Mouse (Mus musculus) kidney, postnatal 0 days (tissue): Measurements from ENCODE around the gene Osbpl8. TPM values are rescaled to one million over a fixed set of nuclear protein-coding genes. Genes with fewer than 3 reads are reported as not detected.

Experiments used
- ATAC-seq: fragments of 200-750 bp; cut with Nextera tagmentation; replicated peaks from 2 replicates; pipeline ENCODE4 v1.8.0; 2017; ENCODE audit warnings: low read depth, moderate number of reproducible peaks, moderate TSS enrichment, moderate library complexity; ENCODE audit not compliant: low FRiP score
- DNase-seq: peaks from one replicate; pipeline ENCODE4 v3.0.0-alpha.2; 2016; ENCODE audit warnings: low spot score
- H3K27ac ChIP-seq: fragments of 300-500 bp; sonication (generic); 2 replicates; pipeline ENCODE4 v1.5.1; 2014; ENCODE audit warnings: mild to moderate bottlenecking
- H3K27me3 ChIP-seq: fragments of 300-500 bp; sonication (generic); 2 replicates; pipeline ENCODE4 v1.6.1; 2014; ENCODE audit warnings: low read length, mixed read lengths; ENCODE audit not compliant: insufficient read depth
- H3K36me3 ChIP-seq: fragments of 300-500 bp; sonication (generic); 2 replicates; pipeline ENCODE4 v1.6.1; 2014; ENCODE audit warnings: low read length, mixed read lengths; ENCODE audit not compliant: insufficient read depth
- H3K4me1 ChIP-seq: fragments of 300-500 bp; sonication (generic); replicated peaks from 2 replicates; pipeline ENCODE4 v1.6.1; 2014; ENCODE audit warnings: antibody characterized with exemption, low read length, mixed read lengths; ENCODE audit not compliant: insufficient read depth
- H3K4me2 ChIP-seq: fragments of 300-500 bp; sonication (generic); 2 replicates; pipeline ENCODE4 v1.6.1; 2014; ENCODE audit warnings: mild to moderate bottlenecking, low read length, moderate library complexity, mixed read lengths
- H3K4me3 ChIP-seq: fragments of 300-500 bp; sonication (generic); replicated peaks from 2 replicates; pipeline ENCODE4 v1.5.1; 2014; ENCODE audit warnings: low read depth, low read length
- H3K9ac ChIP-seq: fragments of 300-500 bp; sonication (generic); 2 replicates; pipeline ENCODE4 v1.6.1; 2014; ENCODE audit warnings: low read depth, low read length
- H3K9me3 ChIP-seq: fragments of 300-500 bp; sonication (generic); replicated peaks from 2 replicates; pipeline ENCODE4 v1.6.1; 2016; ENCODE audit warnings: low read length, inconsistent platforms, mixed read lengths
- CTCF ChIP-seq: IDR thresholded peaks from 2 replicates; pipeline ENCODE4 v1.5.1; 2016; ENCODE audit warnings: antibody characterized with exemption, low read depth, mild to moderate bottlenecking, moderate library complexity
- WGBS: fragments of 180-500 bp; shearing (Covaris S2); extraction: QIAGEN DNeasy Blood & Tissue Kit; methylation state at CpG from one replicate; pipeline ENCODE4 v1.1.7; 2014; 5-methylcytosine and 5-hydroxymethylcytosine counted together
- polyA plus RNA-seq: library from polyadenylated mRNA; unstranded; fragments of >200 nt; fragmentation: Nextera tagmentation; extraction: Ambion mirVana; gene quantifications from 2 replicates; pipeline ENCODE4 v1.2.1, GENCODE M21; 2015

The Osbpl8 gene
- polyA plus RNA-seq, 1 experiment from 2014 or later, result 11.8 TPM

DNA sequence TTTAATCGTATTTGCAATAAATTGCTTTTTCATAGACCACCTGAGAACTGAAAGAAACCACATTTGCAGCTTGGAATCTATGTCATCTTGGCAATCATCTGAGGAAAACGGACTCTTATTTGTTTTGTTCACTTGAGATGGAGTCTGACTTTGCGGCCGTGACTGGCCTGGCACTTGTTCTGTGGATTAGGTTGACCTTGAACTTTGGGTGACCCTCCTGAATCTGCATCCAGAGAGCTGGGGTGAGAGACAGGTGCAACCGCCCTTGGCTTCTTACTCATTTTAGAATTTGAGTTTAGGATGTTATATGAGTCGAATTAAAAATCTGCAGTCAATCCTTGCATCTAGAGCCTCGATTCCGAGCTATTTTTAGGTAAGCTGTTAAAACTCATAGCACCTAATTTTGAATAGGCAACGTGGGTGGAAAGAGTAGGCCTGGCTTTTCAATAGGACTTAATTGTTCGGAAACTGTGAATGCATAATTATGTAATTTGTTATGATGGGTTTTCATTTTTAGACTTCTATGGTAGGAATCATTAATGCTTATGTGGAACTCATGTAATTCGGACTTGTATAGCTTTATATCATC, 20.1 kb upstream of the Osbpl8 start:
- no peak overlapping the region for H3K4me2 ChIP-seq
- no peaks in the 10 kb centered on the region for H3K36me3 ChIP-seq
- no peak for TF ChIP-seq CTCF
- 77% methylated on average over 11 of the region's 11 CpGs for WGBS
- no peak overlapping the region for H3K9ac ChIP-seq
- no peak overlapping the region for H3K27ac ChIP-seq
- H3K9me3 ChIP-seq, result no peaks in the 10 kb centered on the region
- no peaks in the 10 kb centered on the region for H3K27me3 ChIP-seq
- DNase-seq, result no peak
- H3K4me1 ChIP-seq, result no peaks in the 10 kb centered on the region
- H3K4me3 ChIP-seq, result no peak overlapping the region
- no peak for ATAC-seq

DNA sequence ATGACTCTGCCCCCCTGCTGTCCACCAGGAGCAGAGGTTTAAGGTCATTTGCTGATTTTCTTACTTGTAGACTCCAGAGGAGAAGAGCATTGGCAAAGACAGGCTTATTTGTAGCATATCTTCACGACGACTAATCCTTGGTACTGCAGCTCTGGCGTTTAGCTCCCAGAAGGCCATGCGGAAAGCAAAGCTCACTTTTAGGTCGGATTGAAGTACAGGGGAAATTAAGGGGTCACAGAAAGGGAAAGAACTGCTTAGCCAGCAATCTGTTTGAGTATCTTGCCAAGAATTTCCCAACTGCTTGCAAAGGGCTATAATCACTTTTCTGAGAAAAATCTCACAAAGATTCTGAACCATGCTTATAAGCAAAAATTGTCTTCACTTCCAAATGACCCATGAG, 14.8 kb upstream of the Osbpl8 start:
- DNase-seq, result no peak
- Histone ChIP-seq H3K4me2 (no peak overlapping the region), H3K27me3 (no peaks in the 10 kb centered on the region), H3K36me3 (no peaks in the 10 kb centered on the region), H3K4me3 (no peak overlapping the region), H3K27ac (no peak overlapping the region), H3K9me3 (no peaks in the 10 kb centered on the region), H3K4me1 (no peaks in the 10 kb centered on the region), H3K9ac (no peak overlapping the region)
- WGBS, result 61% methylated on average over 5 of the region's 5 CpGs
- no peak for TF ChIP-seq CTCF
- ATAC-seq, result no peak

DNA sequence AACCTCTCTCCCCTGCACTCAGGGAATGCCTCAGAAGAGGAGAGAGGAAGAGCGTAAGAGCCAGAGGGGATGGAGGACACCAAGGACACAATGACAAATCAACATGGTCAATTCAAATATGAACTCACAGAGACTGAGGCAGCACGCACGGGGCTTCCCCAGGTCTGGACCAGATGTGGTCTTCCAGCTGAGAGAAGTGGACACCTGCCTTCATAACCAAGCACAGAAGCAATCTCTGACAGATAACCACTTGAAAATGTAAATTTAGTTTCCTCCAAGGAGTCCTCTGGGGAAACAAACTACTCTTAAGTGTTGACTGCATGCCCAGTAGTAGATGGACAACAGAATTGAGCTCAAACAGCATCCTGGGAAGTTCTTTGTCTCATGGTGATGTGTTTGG, 9.5 kb upstream of the Osbpl8 start:
- DNase-seq, result no peak
- WGBS, result 88% methylated on average over 3 of the region's 3 CpGs
- Histone ChIP-seq H3K4me3 (no peak overlapping the region), H3K9ac (no peak overlapping the region), H3K4me1 (no peaks in the 10 kb centered on the region), H3K27ac (no peak overlapping the region), H3K27me3 (no peaks in the 10 kb centered on the region), H3K9me3 (no peaks in the 10 kb centered on the region), H3K36me3 (no peaks in the 10 kb centered on the region), H3K4me2 (no peak overlapping the region)
- TF ChIP-seq CTCF, result no peak
- ATAC-seq, result no peak

DNA sequence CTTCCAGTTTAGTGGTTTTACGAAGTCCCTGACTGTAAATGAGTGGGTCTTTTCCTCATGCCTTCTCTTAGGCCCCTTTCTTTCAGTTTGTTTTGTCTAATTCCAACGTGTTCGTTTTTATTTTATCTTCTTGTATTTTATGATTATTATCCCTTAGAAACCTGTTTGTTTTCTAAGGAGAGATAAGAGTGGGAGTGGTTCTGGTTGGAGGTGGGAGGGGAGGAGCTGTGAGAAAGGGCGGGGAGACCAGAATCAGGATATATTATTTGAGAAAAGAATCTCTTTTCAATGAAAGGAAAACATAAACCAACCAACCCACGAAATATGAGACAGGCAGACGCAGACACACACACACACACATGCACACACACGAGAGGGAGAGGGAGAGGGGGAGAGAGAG, 9.0 kb upstream of the Osbpl8 start:
- no peaks in the 10 kb centered on the region for H3K36me3 ChIP-seq
- ATAC-seq (no peak), DNase-seq (no peak)
- TF ChIP-seq CTCF, result no peak
- no peak overlapping the region for H3K27ac ChIP-seq
- no peaks in the 10 kb centered on the region for H3K27me3 ChIP-seq
- H3K9ac ChIP-seq, result no peak overlapping the region
- H3K4me2 ChIP-seq, result no peak overlapping the region
- no peaks in the 10 kb centered on the region for H3K9me3 ChIP-seq
- WGBS, result 57% methylated on average over 7 of the region's 7 CpGs
- H3K4me3 ChIP-seq, result no peak overlapping the region
- no peaks in the 10 kb centered on the region for H3K4me1 ChIP-seq

DNA sequence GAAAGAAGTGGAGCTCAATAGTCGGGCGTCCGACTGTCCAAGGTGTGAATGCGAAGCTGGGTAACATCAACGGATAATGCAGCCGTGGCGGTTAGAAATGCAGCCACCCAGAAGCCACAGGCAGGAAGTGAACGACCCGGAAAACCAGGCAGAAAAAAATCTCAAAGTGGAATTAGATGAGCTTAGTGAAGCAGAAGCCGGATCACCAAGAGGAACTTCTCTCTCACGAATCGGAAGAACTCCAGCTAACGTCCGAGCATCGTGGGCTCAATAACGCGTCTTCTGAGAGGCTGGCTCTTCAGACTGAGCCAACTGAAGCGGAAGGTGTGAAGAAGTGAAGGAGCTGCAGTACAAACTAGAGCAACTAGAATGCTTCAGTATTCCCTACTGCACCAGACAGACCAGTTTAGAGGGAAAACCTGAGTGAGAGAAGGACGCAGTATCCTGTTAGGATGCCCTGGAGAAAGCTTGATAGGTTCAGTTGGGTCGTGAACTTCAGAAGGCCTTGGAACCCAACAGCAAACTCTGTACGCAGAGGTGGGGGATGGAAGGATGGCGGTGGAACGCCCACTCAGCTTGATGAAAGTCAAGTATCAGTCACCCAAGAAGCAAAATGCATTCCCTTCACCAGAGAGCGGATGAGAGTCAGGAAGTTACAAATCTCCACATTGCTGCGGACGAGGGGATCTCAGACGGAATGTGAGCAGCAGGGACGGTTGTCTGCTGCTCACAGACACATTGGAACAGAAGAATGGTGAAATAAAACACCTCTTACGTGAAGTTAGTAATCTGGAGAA, 8.0 kb upstream of the Osbpl8 start:
- no peaks in the 10 kb centered on the region for H3K36me3 ChIP-seq
- no peak overlapping the region for H3K27ac ChIP-seq
- DNase-seq (no peak), ATAC-seq (no peak)
- H3K9ac ChIP-seq, result no peak overlapping the region
- WGBS, result 76% methylated on average over 29 of the region's 29 CpGs
- no peaks in the 10 kb centered on the region for H3K27me3 ChIP-seq
- H3K4me2 ChIP-seq, result no peak overlapping the region
- no peak overlapping the region for H3K4me3 ChIP-seq
- no peaks in the 10 kb centered on the region for H3K9me3 ChIP-seq
- no peaks in the 10 kb centered on the region for H3K4me1 ChIP-seq
- no peak for TF ChIP-seq CTCF

DNA sequence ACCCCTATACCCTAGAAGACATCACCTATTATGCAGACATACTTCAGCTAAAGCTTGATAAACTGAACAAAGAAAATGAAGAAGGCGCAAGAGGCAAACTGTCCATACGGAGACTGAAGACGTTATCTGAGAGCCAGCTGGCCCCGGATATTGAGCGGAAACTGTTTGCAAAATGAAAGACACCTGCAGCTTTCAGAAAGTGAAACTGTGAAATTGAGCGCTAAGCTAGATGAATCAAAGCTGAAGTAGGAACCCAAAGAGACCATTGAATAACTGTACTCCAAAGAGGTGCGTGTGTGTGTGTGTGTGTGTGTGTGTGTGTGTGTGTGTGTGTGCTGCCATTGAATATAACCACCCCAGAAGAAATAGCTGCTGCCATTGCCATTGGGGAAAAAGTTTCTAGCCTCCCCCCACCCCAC, 7.3 kb upstream of the Osbpl8 start:
- Histone ChIP-seq H3K27ac (no peak overlapping the region), H3K27me3 (no peaks in the 10 kb centered on the region), H3K9ac (no peak overlapping the region), H3K9me3 (no peaks in the 10 kb centered on the region), H3K36me3 (no peaks in the 10 kb centered on the region), H3K4me3 (no peak overlapping the region), H3K4me1 (no peaks in the 10 kb centered on the region), H3K4me2 (no peak overlapping the region)
- WGBS, result 93% methylated on average over 7 of the region's 7 CpGs
- DNase-seq (no peak), ATAC-seq (no peak)
- no peak for TF ChIP-seq CTCF
